Mouse (Mus musculus): Measurements from ENCODE around the gene Mrpl32.

Mrpl32 gene

GRCm38 (mm10) chr13:14612926-14613529 is at the start of gene Mrpl32, which contains the start of gene Psma2:
Gene Mrpl32 (minus strand): TSS chr13:14613165.
Gene Psma2 (plus strand): TSS chr13:14613240.
- DNase-seq: peak; percentile 98

DNA sequence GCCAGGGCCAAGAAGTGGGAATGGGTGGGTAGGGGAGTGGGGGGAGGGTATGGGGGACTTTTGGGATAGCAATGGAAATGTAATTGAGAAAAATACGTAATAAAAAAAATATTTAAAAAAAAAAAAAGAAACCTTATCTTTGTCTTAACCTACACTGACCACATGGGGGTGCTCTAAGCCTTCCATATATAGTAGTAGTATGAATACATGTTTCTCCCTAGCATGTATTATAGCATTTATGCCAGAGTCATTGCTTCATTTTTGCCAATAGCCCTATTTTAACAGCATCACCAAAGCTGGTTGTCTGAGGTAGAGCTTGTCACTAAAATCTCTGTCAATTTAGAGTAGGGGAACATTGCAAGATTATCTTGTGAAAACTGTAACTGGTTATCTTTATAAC is 36.3 kb upstream of the Mrpl32 start:
- DNase-seq: peak; percentile 64

DNA sequence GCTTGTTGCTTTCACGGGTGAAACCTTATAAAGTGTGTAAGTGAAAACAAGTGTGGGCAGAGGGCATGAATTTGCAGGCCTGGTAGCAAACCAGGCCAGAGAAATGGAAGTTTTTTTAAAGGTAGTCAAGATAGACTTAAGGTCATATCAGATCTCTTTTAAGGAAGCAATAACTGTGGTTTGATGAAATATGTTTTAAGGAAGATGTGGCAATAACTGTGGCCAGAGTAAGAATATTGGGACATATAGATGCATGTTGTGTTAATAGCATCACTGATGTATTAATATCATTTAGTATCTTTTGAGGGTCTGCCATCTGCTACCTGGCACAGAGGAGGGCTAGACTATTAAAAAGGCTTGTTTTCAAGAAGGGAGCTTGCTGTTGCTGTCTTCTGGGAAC is 27.0 kb upstream of the Mrpl32 start:
- no peak for DNase-seq

DNA sequence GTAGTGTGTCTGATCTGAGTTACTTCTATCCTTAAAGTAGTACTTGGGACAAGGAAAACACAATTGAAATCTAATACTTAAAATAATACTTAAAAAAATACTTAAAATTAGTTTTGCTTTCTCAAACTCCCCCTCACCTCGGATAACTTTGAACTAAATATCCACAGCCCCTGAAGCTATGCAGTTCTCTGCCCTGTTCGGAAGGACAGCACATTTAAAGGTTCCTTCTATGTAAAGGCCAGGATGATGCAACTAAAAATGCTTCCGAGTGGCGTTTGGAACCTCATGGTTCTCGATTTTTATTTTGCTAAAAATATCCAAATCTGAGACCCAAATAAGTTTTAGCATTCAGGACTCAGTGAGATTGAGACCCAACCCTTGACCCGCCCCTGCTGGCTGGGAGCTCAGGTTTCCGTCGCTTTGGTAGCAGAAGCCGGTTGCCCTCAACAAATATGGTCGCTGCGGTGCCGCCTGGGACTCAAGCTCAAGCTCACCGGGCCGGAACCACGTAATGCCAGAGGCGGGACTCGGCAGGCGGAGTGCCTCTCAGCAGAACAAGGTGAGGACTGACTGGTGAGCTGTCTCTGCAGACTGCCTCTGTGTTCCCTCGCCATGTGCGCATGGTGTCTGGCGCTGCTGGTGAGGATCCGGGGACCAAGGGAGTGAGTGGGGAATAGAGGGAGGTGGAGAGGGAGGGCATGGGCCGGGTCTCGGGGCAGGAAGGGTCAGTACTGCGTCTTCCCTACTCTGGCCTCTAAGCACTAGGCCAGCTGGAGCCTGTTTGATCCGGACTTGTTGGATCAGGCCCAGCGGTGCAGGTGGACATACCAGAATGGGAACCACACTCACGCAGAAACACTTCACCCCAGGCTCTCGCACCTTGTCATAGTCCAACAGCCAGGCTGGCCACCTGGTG is 17.0 kb upstream of the Mrpl32 start, which contains the start of gene AW209491:
Gene AW209491 (plus strand): TSS at position 429 of the 916 bp plus-strand sequence.
- peak; percentile 95 for DNase-seq

- DNase-seq: peak; percentile 60
These were observed 5.8 kb upstream of the Mrpl32 start for GRCm38 (mm10) chr13:14618724-14619123.

DNA sequence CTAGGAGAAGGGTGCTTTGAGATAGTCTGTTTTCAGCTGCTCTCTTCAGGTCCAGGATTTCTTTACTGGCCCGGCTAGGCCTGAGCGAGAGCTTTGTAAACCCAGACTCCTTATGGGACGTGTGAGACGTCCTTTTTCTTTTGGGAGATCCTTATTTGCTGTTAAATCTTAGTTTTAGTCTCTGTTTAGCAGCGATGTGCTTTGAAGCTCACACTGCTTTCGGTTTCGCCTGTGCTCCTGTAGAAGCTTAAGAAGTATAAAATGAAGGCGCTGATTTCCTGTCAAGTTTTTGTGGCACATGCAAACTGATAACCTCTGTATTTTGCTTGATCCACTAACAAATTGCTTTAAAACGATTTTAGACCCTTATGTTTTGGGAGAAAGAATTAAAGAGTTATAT is 588 bp upstream of the Mrpl32 start:
- DNase-seq: no peak

DNA sequence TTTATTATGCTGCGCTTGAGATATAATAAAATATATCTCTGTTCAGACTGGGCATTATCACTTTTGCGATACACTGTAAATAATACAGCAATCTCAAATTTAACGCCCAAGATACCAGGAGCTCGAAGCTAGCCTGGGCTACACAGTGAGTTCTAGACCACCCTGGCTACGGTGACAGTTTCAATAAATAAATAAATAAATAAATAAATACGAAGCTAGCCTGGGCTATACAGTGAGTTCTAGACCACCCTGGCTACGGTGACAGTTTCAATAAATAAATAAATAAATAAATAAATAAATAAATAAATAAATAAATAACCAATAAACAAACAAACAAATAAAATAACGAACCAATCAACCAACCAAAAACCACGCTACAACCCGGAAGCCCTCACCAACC is 502 bp downstream of the Mrpl32 start:
- DNase-seq: no peak

- DNase-seq: no peak
These were observed 5.3 kb downstream of the Mrpl32 start for GRCm38 (mm10) chr13:14607616-14608015.

DNA sequence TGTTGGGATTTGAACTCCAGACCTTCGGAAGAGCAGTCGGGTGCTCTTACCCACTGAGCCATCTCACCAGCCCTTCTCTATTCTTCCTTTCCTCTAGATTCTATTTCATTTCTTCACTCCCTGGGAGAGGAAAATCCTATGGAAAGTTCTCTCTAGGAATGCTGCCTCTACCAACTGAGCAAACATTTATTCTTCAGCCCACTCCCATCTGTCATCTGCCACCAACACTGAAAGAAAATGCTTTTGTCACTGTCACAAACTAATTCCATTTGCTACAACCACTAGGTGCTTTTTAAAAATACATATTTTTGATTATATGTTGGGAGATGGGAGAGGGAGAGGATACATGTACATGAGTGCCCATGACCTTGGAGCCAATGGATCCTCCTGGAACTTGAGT is 10.2 kb downstream of the Mrpl32 start:
- DNase-seq: no peak

DNA sequence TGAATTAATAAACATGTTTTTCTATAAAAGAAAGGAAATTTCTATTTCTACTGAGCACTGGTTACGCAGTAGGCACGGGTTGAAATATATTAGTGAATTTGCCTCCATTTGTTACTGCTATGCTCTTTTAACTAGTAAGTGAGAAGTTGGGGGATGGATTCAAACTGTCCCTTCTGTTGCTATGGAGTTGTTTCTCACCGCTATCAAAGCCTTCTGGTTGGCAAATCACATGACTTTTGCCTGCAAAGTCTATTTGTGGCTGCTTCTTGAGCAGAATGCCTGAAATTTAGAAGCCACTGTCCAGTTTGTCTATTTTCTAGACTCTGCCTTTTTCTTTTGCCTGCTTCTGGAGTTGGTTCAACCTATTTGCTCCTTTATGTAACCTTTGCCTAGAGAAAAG is 32.6 kb downstream of the Mrpl32 start:
- no peak for DNase-seq

GRCm38 (mm10) chr13:14574128-14574527 is 38.8 kb downstream of the Mrpl32 start:
- no peak for DNase-seq

GRCm38 (mm10) chr13:14561336-14561735 is 51.6 kb downstream of the Mrpl32 start:
- no peak for DNase-seq

All from embryo, embryonic 11 days (tissue).